Mouse (Mus musculus): Measurements from ENCODE around the gene Fam166a.

GRCm38 (mm10) chr2:25234050-25234449 is 15.5 kb downstream of the Fam166a start, which contains the start of gene Slc34a3:
- TF ChIP-seq CTCF (IDR thresholded peaks at IDR 0.05; ENCODE audit: low read depth) (no peak), EP300 (optimal IDR thresholded peaks at IDR 0.05) (no peak)

Measured in stomach, postnatal 0 days (tissue).